Mouse (Mus musculus): Measurements from ENCODE around the gene Olfr648.
A peak's percentile ranks its signal among the peaks of the same experiment; 100 is the strongest.

Gene Olfr648

DNA sequence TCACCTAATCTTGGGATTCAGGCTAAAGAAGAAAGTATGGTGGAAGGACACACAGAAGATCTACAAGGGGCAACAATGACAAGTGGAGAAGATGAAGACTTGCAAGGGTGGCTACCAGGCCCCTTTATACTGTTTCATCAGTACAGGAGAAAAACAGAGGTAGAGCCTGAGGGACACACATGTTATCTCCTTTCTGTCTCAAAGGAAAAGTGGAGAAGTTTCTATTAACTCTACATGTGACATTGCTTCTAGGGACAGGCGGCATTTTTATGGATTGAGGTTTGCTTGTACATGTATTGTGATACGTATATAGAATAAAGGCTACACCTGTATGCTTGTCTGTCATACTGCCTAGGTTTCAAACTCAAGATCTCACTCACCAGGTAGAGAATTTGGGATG is at the start of gene Olfr648:
Gene Olfr648 (minus strand): TSS at position 101 of the 400 bp plus-strand sequence.
- DNase-seq = no peak

- DNase-seq = no peak
Observed at GRCm38 (mm10) chr7:104231203-104231602, 48.0 kb upstream of the Olfr648 start.

GRCm38 (mm10) chr7:104218701-104219569 is 35.7 kb upstream of the Olfr648 start, which contains the start of gene Trim6:
Gene Trim6, plus strand, starts transcription at chr7:104218793.
- no peak for DNase-seq

GRCm38 (mm10) chr7:104217881-104218280 is 34.7 kb upstream of the Olfr648 start:
- DNase-seq = no peak

GRCm38 (mm10) chr7:104216011-104216535 is 32.9 kb upstream of the Olfr648 start:
- no peak for DNase-seq

GRCm38 (mm10) chr7:104206197-104206596 is 23.0 kb upstream of the Olfr648 start:
- no peak for DNase-seq

DNA sequence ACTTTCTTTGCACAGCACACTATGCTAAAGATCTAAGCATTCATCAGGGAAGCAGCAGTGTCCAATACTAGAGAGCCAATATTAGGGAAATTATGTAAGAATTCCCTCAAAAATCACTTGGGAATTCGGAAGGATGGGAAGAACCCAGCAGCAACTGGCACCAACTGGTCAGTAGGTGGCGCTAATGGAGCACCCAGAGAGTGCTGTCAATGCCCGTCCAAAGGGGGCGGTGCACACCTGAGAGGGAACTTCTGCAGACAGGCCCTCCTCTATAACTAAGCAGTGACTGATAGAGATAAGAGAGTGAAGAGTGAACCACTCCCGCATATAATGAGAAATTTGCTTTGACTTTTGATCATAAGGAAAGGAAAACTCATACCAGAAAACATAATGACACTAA is 16.6 kb upstream of the Olfr648 start:
- peak; percentile 2 for DNase-seq

DNA sequence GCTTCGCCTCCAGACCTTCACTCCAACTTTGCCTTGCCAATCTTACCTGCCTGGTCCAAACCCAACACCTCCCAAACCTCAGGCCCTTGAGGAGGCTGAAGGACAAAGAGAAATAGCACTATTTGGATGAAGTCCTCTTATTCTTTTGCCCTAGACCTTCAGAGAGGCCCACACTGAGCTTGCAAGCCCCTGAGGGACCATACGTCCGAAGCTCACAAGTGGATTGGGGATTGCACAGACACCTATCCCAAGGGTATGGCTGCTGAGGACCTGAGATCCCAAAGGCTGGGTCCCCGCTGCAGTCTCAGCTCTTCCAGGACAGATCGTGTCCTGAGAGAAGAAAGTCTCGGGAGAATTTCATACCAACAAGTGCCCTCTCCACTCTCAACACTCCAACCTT is 12.7 kb upstream of the Olfr648 start, which contains the start of gene Olfr649:
Gene Olfr649 (minus strand): TSS at position 101 of the 400 bp plus-strand sequence.
- no peak for DNase-seq

- DNase-seq = no peak
Observed at GRCm38 (mm10) chr7:104191275-104191674, 8.1 kb upstream of the Olfr648 start.

- DNase-seq = no peak
Observed at GRCm38 (mm10) chr7:104179074-104179473, 4.1 kb downstream of the Olfr648 start.

DNA sequence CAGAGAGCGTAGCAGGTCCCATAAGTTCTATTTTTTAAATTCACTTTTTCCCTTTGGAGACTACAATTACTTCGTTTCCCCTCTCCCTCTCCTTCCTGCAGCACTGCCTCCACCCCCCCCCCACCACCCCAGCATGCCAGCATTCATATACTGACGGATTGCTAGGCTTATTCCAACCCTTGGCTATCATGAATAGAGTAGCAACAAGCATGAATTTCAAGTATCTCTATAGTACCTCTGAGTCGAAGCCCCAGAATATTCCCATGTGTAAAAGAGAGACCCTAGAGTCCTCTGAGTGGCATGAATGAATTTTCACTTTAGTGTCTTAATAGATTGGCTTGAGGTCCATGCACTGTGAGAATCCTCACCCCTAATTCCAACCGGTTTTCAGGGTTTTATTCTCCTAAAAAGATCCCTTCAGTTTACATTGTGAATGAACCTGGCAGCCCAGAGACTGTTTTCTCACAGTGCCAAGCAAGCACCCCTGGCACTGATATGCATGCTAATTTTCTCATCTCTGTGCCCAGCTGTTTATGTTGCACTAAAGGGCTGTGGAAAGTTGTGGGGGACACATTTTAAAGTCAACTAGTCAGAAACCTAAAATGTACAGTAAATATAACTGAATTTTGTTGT is 4.7 kb downstream of the Olfr648 start:
- no peak for DNase-seq

GRCm38 (mm10) chr7:104175085-104175484 is 8.1 kb downstream of the Olfr648 start:
- no peak for DNase-seq

GRCm38 (mm10) chr7:104169634-104170204 is 13.5 kb downstream of the Olfr648 start:
- no peak for DNase-seq

GRCm38 (mm10) chr7:104167105-104167504 is 16.1 kb downstream of the Olfr648 start:
- DNase-seq = no peak

GRCm38 (mm10) chr7:104150456-104150855 is 32.7 kb downstream of the Olfr648 start, which contains the start of gene Ubqlnl:
Gene Ubqlnl, minus strand, starts transcription at chr7:104150556.
- no peak for DNase-seq

DNA sequence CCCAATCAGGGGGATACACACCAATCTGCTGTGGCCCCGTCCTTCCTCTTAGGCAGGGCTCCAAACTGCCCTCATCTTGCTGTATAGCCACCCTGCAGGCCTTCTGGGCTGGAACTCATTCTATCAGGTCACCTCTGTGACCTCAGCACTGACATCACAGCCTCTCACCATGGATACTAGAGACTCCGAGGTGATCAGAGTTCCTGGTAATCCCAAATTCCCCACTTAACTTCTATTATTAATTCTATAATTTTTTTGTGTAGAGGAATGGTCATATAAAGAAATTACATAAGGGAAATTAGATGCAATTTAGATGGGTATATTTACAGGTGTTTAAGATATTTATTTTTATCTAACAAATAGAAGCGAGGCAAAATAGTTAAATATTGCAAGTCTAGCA is 40.0 kb downstream of the Olfr648 start, which contains the start of gene Ubqln3:
Gene Ubqln3 (minus strand): TSS at position 101 of the 400 bp plus-strand sequence.
- DNase-seq = no peak

- no peak for DNase-seq
Observed at GRCm38 (mm10) chr7:104137305-104137704, 45.9 kb downstream of the Olfr648 start, which contains the start of gene Olfr643. Gene Olfr643, minus strand, starts transcription at chr7:104137405.

- DNase-seq = no peak
Observed at GRCm38 (mm10) chr7:104129726-104130125, 53.5 kb downstream of the Olfr648 start, which contains the start of gene Ubqln5. Gene Ubqln5, minus strand, starts transcription at chr7:104129826.
